Mouse (Mus musculus) liver, embryonic 14.5 days (tissue): Measurements from ENCODE around the gene Dhrs1.

ENCODE experiments used
- CTCF ChIP-seq: IDR thresholded peaks from 2 replicates; pipeline ENCODE4 v1.5.1; 2016; ENCODE audit warnings: antibody characterized with exemption, low read depth, control low read depth
- EP300 ChIP-seq: IDR thresholded peaks from 2 replicates; pipeline ENCODE4 v1.6.1; 2016; ENCODE audit warnings: antibody characterized with exemption, low read depth

GRCm38 (mm10) chr14:55788256-55789050 is 43.0 kb upstream of the Dhrs1 start, which contains the start of gene Ripk3:
- peak; percentile 36 for TF ChIP-seq CTCF
- TF ChIP-seq EP300: no peak
